Mouse (Mus musculus): Measurements from ENCODE around the gene Fam20a.

Fam20a gene

DNA sequence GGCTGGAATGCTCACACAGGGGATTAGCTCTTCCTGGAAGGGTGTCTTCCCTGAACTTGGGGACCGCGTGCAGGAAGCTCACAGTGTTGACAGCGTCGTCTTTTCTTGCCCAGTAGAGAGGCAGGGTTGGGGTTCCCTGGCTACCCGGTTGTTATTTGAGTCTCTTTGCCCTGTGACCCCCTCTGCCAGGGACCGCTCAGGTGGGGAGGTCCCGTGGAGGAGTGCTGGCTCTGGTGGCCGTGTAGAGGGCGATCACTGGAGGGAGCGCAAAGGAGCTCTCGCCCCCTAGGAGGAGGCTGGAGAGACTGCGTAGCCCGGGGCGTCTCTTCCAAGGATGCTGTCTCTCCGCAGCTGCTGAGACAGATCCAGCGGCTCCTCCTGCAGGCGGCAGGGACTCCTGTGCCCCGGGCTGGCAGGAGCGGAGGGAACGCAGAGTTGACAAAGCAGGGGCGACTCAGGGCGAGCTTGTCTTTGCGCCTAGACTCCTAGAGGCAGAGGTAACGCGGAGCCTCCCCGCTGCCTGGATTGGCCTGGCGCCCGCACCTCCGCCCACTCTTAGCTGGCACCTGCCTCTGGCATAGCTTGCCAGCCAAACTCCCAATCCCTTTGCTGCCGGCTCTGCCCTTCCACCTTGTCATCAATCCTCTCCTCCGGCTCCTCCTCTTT is at the start of gene Fam20a:
Gene Fam20a (minus strand): TSS at position 499 of the 666 bp plus-strand sequence.
- in situ Hi-C loops (cut with MboI; ENCODE audit: low pct_unique_long_range_greater_than_20kb in 1 of 2, low sequenced_read_pairs in 2 of 2, unreplicated experiment in 1 of 2): no loop called here

DNA sequence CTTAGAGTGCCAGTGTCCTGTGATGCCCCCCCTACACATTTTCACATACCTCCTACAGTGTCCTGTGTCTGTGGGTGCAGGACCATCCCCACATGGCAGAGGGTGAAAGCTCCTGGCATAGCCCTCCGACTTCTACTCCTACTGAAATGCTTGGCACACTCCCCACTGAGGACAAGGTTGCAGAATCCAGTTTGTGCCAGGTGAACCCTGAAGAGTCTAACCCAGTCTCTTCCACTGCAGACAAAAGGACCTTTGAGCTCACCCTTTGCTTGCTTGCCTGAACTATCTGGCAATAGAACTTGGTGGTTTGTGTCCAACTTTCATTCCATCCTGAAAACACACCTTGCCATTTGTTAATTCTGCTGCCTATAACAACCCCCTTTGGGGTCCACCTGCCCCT is 49.3 kb upstream of the Fam20a start:
- in situ Hi-C loops (cut with MboI; ENCODE audit: low pct_unique_long_range_greater_than_20kb in 1 of 2, low sequenced_read_pairs in 2 of 2, unreplicated experiment in 1 of 2): no loop called here

DNA sequence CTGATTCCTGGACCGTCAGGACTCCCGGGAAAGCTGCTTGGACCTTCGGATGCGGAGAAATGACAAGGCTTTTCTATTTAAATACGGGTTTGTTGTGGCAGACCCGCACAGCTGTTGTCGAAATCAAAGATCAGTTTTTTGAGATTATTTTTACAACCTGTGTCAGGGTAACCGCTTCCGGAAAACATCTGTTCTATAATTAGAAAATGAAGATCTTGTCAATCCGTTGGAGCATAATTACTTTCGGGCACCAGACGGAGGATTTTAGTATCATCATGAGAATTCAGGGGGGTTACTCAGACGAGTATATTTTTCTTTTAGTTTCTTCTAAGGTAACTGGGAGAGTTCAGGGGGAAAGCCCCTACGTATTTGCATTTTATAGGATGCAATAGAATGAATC is 48.1 kb upstream of the Fam20a start:
- in situ Hi-C loops (cut with MboI; ENCODE audit: low pct_unique_long_range_greater_than_20kb in 1 of 2, low sequenced_read_pairs in 2 of 2, unreplicated experiment in 1 of 2): no loop called here

DNA sequence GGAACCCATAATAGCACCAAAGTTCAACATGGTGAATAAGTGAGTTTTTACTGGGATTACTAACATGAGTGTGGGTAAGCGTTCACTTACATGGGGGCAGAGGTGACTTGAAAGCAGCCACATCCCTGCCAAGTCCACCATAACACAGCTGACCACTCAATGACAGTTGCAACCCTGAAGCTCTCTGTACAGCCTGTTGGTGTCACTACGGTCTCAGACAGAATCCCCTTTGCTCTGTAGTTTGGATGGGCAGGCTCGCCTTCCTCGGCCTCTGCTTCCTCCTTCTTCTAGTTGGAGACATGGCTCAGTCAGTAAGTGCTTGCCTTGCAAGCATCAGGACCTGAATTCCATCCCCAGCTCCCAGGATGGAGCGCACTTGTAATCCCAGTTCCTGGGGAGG is 47.0 kb upstream of the Fam20a start:
- in situ Hi-C loops (cut with MboI; ENCODE audit: low pct_unique_long_range_greater_than_20kb in 1 of 2, low sequenced_read_pairs in 2 of 2, unreplicated experiment in 1 of 2): no loop called here

DNA sequence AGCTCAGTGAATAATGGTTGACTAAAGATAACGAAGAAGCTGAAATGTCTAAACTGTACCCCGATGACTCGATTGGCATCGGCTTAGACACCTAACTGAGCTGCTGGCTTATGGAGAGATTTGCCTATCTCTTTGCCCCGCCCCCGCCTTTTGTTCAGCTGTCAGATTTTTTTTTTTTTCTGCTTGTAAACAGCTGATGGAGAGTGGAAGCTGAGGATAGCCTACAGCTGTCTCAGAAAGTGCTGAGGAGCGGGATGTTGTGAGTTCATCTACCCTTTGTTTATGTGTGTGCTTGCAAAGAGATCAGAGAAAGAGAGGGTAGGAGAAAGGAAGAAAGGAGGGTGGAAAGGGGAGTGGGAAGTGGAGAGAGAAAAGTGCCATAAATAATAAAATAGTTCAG is 38.0 kb upstream of the Fam20a start:
- in situ Hi-C loops (cut with MboI; ENCODE audit: low pct_unique_long_range_greater_than_20kb in 1 of 2, low sequenced_read_pairs in 2 of 2, unreplicated experiment in 1 of 2): no loop called here

DNA sequence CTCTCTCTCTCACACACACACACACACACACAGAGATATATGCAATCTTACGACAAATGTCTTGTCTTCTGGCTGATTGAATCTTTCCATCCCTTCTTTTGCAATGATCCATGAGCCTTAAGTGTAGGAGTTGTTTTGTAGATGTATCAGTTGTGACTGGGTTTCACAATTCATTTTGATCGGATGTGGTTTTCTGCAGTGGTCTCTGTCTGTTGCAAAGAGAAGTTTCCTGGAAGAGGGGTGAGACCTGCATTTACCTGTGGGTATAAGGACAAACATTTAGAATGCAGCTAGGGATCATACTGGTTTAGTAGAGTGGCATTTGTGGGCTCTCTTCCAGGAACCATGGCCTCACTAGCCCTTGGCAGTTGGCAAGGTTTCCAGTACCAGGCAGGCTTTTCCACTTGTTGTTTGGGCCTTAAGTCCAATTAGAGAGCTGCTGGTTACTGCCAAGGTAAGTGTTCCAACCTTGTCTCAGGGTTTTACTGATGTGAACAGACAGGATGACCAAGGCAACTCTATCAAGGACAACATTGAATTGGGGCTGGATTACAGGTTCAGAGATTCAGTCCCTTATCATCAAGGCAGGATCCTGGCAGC is 36.6 kb upstream of the Fam20a start:
- in situ Hi-C loops (cut with MboI; ENCODE audit: low pct_unique_long_range_greater_than_20kb in 1 of 2, low sequenced_read_pairs in 2 of 2, unreplicated experiment in 1 of 2): no loop called here

DNA sequence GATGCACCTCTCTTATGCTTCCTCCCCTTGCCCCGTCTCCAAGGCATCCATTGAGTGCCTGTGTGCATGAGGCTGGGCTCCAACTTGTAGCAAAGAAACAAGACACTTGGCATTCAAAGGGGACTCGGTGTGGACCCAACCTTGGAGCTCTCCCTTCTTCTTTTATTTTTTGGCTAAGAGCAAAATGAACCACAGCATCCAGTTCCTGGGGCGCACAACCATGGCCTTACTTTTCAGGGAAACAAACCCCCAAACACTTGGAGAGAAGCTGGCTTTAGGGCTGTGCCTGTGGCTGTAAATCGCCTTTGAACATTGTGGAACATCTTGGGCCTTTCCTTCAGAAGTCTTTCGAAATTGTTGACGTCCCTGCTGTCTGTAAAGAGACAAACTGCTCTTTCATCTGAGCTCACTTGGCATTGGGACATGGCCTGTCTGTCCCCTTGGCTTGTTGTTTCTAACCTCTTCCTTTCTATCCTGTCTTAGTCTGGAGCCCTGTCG is 32.1 kb upstream of the Fam20a start:
- in situ Hi-C loops (cut with MboI; ENCODE audit: low pct_unique_long_range_greater_than_20kb in 1 of 2, low sequenced_read_pairs in 2 of 2, unreplicated experiment in 1 of 2): no loop called here

DNA sequence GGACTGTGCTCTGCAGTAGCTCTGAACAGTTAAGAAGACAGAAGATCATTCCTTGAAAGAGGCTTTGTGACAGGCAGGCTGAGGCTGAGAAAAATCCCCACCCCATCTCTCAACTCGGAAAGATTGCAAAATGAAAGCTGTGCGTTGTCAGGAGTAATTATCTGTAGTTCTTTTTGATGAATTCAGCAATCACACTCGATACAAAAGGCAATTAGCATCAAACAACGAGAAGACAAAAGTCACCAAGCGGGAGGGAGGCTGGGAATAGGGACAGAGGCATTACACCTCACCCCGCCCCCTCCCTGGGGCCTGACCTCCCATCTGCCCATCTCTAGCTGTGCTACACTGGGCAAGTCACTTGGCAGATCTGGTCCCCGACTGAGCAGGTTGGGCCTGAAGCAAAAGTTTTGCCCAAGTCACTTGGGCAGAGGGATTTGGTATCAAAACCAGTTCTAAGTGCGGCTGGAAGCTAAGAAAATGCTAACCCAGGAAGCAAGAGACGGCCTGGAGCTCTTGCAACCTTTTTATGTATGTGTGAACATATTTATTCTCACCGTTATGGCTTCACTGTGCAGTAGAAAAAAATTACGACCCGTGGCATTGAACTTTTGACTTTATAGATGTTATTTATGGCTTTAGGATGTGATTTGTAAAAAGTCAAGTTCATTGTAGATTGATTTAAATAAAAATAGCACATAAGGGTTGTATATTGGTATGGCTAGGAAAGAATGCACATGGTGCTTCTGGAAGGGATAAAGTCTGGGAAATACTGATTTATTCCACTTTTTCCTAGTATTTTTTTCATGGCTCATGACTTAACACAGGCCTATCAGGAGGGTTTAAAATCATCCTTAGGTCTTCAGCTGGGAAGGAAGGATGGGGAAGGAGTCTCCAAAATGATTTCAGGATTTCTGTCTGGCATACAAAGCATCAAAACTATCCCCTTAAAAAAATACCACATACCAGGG is 29.8 kb upstream of the Fam20a start:
- in situ Hi-C loops (cut with MboI; ENCODE audit: low pct_unique_long_range_greater_than_20kb in 1 of 2, low sequenced_read_pairs in 2 of 2, unreplicated experiment in 1 of 2): no loop called here

DNA sequence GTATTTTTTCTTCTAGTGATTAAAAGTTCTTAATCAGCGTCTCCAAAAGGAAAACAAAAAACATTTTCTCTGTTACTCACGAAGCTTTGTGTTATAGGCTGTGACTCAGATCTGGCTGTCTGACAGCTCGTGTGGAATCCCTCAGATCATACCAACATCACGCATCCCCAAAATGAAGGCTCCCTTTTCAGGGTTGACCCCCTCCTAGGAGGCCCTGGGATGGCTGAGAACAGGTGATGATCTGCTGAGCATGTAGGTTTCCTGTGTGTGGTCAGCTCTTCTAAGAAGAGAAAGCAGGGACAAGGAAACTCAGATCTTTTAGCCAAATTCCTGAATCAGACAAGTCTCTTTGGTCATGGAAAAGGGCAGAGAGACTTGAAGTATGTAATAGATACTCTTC is 23.1 kb upstream of the Fam20a start:
- in situ Hi-C loops (cut with MboI; ENCODE audit: low pct_unique_long_range_greater_than_20kb in 1 of 2, low sequenced_read_pairs in 2 of 2, unreplicated experiment in 1 of 2): no loop called here

DNA sequence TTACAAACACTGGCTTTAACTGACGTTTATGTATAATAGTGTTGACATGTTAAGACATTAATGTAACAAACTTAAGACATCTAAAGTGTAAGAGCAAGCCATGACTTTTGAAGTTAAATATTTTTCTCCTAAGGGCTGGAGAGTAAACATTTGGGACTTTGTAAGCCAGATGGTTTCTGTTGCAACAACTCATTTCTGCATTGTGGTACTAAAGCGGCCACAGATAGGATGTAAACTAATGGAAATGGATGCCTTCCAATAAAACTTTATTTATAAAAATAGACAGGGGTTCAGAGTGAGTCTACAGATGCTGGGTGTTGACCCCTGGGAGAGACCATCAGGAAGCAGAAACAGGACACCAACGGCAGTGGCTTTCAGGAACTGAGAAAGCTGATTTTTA is 15.9 kb upstream of the Fam20a start:
- in situ Hi-C loops (cut with MboI; ENCODE audit: low pct_unique_long_range_greater_than_20kb in 1 of 2, low sequenced_read_pairs in 2 of 2, unreplicated experiment in 1 of 2): no loop called here

DNA sequence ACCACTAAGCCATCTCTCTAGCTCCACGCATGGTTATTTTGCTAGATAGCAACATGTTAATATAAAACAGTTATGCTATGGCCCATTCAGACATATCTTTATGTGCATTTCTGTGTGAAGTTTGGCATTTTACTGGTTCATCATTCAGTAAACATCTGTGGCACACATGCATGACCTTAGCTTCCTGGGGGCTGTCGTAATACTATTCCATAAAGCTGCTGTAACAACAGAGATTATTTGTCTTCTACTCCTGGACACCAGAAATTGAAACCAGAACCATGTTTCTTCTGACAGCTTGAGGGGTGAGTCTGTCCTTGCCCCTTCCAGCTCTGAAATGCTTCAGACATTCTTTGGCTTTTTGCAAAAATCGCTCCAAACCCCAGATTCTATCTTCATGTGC is 14.3 kb upstream of the Fam20a start:
- in situ Hi-C loops (cut with MboI; ENCODE audit: low pct_unique_long_range_greater_than_20kb in 1 of 2, low sequenced_read_pairs in 2 of 2, unreplicated experiment in 1 of 2): no loop called here

DNA sequence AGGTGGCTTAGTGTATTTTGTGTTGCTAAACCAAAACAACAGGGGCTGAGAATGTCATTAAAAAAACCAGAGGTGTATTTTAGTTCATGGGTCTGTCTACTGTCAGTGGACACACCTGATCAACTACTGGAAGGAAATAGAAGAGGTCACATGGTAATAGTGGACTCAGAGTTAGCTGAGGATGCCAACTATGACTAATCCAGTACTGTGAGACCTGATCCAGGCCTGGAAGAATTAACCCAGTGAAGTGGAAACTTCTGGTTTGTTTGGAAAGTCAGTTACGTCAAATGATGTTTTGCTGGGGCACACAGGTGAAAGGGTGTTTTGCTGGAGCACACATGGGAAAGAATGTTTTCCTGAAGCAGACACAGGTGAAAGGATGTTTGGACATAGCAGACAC is 12.3 kb upstream of the Fam20a start:
- in situ Hi-C loops (cut with MboI; ENCODE audit: low pct_unique_long_range_greater_than_20kb in 1 of 2, low sequenced_read_pairs in 2 of 2, unreplicated experiment in 1 of 2): no loop called here

DNA sequence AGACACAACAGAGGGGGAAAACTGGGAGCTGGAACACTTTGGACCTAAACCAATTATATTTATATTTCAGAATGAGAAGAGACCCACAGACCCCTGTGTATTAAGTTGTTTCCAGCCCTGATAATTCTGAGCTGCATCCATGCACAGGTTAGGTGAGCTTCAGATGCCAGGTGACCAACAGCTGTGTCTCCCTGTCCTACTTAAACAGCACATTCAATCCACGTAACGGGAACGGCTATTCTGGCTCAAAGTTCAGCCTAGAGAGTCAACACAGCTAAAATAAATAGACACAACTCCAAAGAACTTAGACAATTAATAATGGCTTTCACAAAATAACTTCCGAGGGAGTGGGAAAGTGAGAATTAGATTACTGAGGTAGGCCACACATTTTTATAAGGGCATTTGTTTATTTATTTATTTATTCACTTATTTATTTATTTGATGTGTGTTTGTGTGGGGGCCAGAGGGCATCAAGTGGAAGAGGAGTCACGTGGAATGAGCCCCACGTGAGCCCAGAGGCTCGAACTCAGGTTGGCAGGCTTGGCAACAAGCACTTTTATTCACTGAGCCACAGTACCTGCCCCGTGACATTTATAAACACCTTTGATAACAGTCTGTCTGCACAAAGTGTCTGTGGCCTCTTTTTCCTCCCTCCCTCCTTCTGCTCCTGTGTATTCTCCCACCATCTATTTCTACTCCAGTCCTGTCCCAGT is 10.8 kb upstream of the Fam20a start:
- in situ Hi-C loops (cut with MboI; ENCODE audit: low pct_unique_long_range_greater_than_20kb in 1 of 2, low sequenced_read_pairs in 2 of 2, unreplicated experiment in 1 of 2): no loop called here

DNA sequence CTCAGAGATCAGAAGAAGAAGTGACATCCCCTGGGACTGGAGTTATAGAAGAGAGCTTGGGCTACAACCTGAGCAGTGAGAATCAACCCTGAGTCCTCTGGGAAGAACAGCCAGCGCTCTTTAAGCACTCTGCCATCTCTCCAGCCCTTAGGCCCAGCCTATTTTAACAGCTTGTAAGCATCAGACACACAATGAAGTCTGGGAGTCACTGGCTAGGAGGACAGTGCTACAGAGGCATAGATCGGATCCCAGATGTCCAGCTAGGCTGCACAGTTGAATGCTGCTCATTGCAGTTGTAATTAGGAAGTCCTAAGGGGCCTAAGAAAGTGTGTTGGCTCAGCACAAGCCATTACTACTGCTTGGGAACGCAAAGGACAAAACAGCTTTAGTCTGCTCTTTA is 6.3 kb upstream of the Fam20a start:
- in situ Hi-C loops (cut with MboI; ENCODE audit: low pct_unique_long_range_greater_than_20kb in 1 of 2, low sequenced_read_pairs in 2 of 2, unreplicated experiment in 1 of 2): no loop called here

DNA sequence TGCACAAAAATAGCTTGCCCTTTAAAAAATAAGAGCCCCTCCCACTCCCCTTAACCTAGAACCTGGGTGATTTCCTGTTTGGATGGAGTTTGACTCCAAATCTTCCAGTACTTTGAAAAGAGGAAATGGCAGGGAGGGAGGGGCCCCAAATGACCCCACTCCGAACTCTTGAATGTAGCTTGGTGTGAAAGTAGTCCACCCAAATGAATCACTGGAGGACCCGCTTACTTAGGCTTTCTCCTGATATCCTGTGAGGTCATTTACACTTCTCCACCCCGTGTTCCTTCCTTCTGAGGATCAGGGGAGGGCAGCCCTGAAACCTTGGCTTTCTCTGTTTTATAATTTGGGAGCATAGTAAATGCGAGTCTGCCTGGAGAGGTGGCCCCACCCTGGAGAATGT is 632 bp upstream of the Fam20a start:
- in situ Hi-C loops (cut with MboI; ENCODE audit: low pct_unique_long_range_greater_than_20kb in 1 of 2, low sequenced_read_pairs in 2 of 2, unreplicated experiment in 1 of 2): no loop called here

DNA sequence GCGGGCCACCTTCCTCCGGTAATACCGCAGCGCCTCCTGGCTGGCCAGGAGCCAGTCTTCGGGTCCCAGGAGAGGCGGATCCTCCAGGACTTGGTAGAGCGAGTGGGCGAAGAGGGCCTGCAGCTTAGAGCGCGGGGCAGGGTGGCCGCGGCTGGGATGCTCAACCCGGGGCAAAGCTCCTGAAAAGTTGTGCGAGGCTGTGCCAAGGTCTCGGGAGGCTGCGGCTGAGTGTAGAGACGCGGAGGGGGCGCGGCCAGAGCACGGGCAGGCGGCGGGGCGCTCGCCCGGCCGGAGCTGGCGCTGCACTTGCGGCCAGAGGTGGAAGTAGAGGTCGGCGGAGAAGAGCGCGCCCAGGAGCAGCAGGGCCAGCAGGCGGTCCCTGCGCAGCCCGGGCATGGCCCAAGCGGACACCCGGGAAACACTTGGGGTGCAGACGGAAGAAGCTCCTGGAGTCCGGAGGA is 729 bp downstream of the Fam20a start:
- in situ Hi-C loops (cut with MboI; ENCODE audit: low pct_unique_long_range_greater_than_20kb in 1 of 2, low sequenced_read_pairs in 2 of 2, unreplicated experiment in 1 of 2): no loop called here

DNA sequence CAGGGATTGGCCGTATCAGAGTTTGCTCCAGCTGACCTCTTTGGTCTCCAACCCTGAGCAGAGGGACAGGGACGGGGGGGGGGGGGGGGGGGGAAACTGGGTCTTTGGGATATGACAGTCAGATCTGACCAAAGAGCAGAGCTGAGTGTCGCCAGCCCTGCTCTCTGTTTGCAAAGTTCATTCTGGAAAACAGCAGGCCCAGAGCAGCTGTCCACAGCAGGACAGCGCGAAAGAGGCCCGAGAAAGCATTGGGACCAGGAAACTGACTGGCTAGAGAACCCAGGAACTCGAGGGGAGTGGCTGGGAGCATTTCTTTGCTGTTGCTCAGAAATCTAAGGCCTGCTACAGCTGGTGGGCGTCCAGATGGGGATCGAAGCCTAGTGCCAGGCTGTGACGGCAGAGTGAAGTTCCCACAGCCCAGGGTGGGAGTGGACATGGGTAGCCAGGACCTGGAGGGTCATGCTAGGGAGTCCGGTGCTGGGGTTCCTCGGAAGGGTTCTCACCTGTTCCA is 1.2 kb downstream of the Fam20a start:
- in situ Hi-C loops (cut with MboI; ENCODE audit: low pct_unique_long_range_greater_than_20kb in 1 of 2, low sequenced_read_pairs in 2 of 2, unreplicated experiment in 1 of 2): no loop called here

DNA sequence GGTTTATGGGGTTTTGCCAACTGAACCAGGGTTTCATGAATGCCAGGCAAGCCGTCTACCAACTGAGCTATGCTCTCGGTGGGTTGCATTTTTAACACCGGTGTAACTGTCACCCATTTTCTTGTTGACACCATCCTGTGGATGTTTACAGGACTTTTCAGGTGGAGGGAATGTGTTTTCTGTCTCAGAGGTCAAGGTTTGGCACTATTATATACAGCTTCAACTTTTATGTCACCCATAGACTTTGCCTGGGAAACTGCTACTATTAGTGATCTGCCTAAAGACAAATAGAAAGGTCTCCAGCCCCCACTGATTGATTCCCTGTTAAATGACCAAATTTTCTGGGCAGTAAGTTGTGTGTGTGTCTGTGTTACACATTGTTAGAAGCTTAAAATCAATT is 2.7 kb downstream of the Fam20a start:
- in situ Hi-C loops (cut with MboI; ENCODE audit: low pct_unique_long_range_greater_than_20kb in 1 of 2, low sequenced_read_pairs in 2 of 2, unreplicated experiment in 1 of 2): no loop called here
